In the genomic region with DNA sequence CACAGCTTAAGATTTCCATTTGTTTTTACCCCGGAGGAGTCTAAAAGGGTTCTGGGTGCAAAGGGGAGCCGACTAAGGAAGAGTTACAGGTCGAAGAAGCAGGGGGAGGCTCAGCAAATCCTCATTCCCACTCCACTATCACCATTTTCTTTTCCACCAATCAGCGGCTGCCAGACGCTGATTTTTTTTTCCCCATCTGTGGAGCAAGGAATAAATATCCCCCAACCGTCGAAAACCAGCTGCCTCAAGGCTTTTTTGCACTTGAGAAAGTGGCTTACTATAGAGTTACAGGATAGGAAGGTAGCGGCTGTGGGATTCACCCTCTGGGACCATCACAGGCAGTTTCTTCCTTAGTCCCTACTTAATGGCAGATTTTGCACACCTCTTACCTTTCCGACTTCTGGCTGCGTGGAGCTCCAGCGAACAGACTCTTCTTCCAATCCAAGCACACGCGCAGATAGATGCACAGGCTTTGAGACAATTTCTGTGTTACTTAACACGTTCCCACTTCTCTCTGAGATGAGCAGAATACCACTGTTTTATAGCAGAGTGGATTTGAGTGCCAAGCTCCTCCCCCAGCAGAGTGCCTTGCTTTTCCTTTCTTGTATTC, we compare ENCODE assay signal across 8 mouse cellular contexts. TPM values are rescaled to one million over a fixed set of nuclear protein-coding genes. Genes with fewer than 3 reads are reported as not detected.
DNase-seq lines count a peak whose midpoint lies in the region; ATAC-seq and TF ChIP-seq lines count a peak whose summit lies in the region.

A gene (minus strand): TSS at position 574 of the 610 bp plus-strand sequence.

- H3K36me3 ChIP-seq in ES-Bruce4 (ENCODE audit: control insufficient read depth, insufficient read depth, low read length, poor library complexity, severe bottlenecking): no peaks in the 10 kb centered on the region
- no peaks in the 10 kb centered on the region for H3K36me3 ChIP-seq in hindbrain, embryonic 12.5 days
- no peaks in the 10 kb centered on the region for H3K36me3 ChIP-seq in midbrain, embryonic 15.5 days (replicated peaks)
- H3K36me3 ChIP-seq in thymus, adult 2 months (ENCODE audit: control insufficient read depth, insufficient read depth, low read length): no peaks in the 10 kb centered on the region

- no peaks in the 10 kb centered on the region for H3K4me1 ChIP-seq in ES-Bruce4 (ENCODE audit: control insufficient read depth, insufficient read depth, low read length)
- peaks cover 7% of the 10 kb centered on the region; the same call in 1 of the 2 replicates for H3K4me1 ChIP-seq in hindbrain, embryonic 12.5 days
- peaks cover 11% of the 10 kb centered on the region for H3K4me1 ChIP-seq in midbrain, embryonic 15.5 days
- no peaks in the 10 kb centered on the region for H3K4me1 ChIP-seq in thymus, adult 2 months (replicated peaks; ENCODE audit: control insufficient read depth, insufficient read depth, low read length)

- peak within 1 kb of the TSS; percentile 29 for H3K4me3 ChIP-seq in ES-Bruce4 (ENCODE audit: low read depth, low read length)
- H3K4me3 ChIP-seq in hindbrain, embryonic 12.5 days: peak within 1 kb of the TSS; percentile 43
- H3K4me3 ChIP-seq in midbrain, embryonic 15.5 days: peak within 1 kb of the TSS; percentile 64
- H3K4me3 ChIP-seq in thymus, adult 2 months (ENCODE audit: control insufficient read depth, insufficient read depth, low read length): no peak within 1 kb of the TSS

- no peak for TF ChIP-seq EP300 in ES-Bruce4 (IDR thresholded peaks at IDR 0.05; ENCODE audit: insufficient read depth, low read depth, low read length)

- H3K27me3 ChIP-seq in ES-Bruce4 (ENCODE audit: control insufficient read depth, insufficient read depth, low read length, poor library complexity, severe bottlenecking): peaks cover 5% of the 10 kb centered on the region
- no peaks in the 10 kb centered on the region for H3K27me3 ChIP-seq in hindbrain, embryonic 12.5 days
- H3K27me3 ChIP-seq in midbrain, embryonic 15.5 days (replicated peaks): no peaks in the 10 kb centered on the region
- H3K27me3 ChIP-seq in thymus, adult 2 months (ENCODE audit: control insufficient read depth, insufficient read depth, low read length): no peaks in the 10 kb centered on the region; the same call in 1 of the 2 replicates

- peak within 1 kb of the TSS; percentile 93 for H3K4me2 ChIP-seq in hindbrain, embryonic 12.5 days (replicated peaks)
- peak within 1 kb of the TSS; percentile 84 for H3K4me2 ChIP-seq in midbrain, embryonic 15.5 days

- H3K9me3 ChIP-seq in ES-Bruce4 (replicated peaks; ENCODE audit: control insufficient read depth, insufficient read depth, low read length, poor library complexity, severe bottlenecking): no peaks in the 10 kb centered on the region
- H3K9me3 ChIP-seq in hindbrain, embryonic 12.5 days (replicated peaks): no peaks in the 10 kb centered on the region
- no peaks in the 10 kb centered on the region for H3K9me3 ChIP-seq in midbrain, embryonic 15.5 days

- 3% methylated on average over 14 of the region's 14 CpGs for WGBS in hindbrain, embryonic 12.5 days
- 1% methylated on average over 14 of the region's 14 CpGs for WGBS in midbrain, embryonic 15.5 days
- WGBS in thymus, adult 2 months: 5% methylated on average over 14 of the region's 14 CpGs

- peak; percentile 45 for ATAC-seq in erythroblast, adult 5-6 weeks (replicated peaks; ENCODE audit: low FRiP score, poor library complexity, severe bottlenecking)
- ATAC-seq in hindbrain, embryonic 12.5 days (ENCODE audit: low FRiP score): peak; percentile 73
- peak; percentile 81 for ATAC-seq in midbrain, embryonic 15.5 days (replicated peaks)

- no peak within 1 kb of the TSS for H3K27ac ChIP-seq in ES-Bruce4 (ENCODE audit: insufficient read depth, low read length)
- H3K27ac ChIP-seq in hindbrain, embryonic 12.5 days: peak within 1 kb of the TSS; percentile 68
- H3K27ac ChIP-seq in midbrain, embryonic 15.5 days: peak within 1 kb of the TSS; percentile 87
- no peak within 1 kb of the TSS for H3K27ac ChIP-seq in thymus, adult 2 months (ENCODE audit: control insufficient read depth, insufficient read depth, low read length)

- DNase-seq in adrenal gland, postnatal 4 days (ENCODE audit: low spot score in 2 of 2): no peak
- DNase-seq in left cerebral cortex, adult 8-10 months (ENCODE audit: low spot score in 2 of 2): peak; percentile 39 to 41
- DNase-seq in thymus, postnatal 0 days (ENCODE audit: low spot score): no peak
- no peak for DNase-seq in thymus, adult 2 months

- H3K9ac ChIP-seq in ES-Bruce4 (ENCODE audit: low read depth, poor library complexity, severe bottlenecking): 0 out of 2 replicates have a peak within 1 kb of the TSS, but pooled peaks have one; percentile 1
- H3K9ac ChIP-seq in hindbrain, embryonic 12.5 days: peak within 1 kb of the TSS; percentile 67
- H3K9ac ChIP-seq in midbrain, embryonic 15.5 days: peak within 1 kb of the TSS; percentile 60

- TF ChIP-seq CTCF in ES-Bruce4 (IDR thresholded peaks at IDR 0.05; ENCODE audit: low read depth, low read length): no peak
- TF ChIP-seq CTCF in thymus, adult 2 months (IDR thresholded peaks at IDR 0.05; ENCODE audit: borderline replicate concordance, control insufficient read depth, extremely low read depth, insufficient read depth, low read length, poor library complexity): no peak

- no peak for TF ChIP-seq POLR2A in ES-Bruce4 (IDR thresholded peaks at IDR 0.05; ENCODE audit: insufficient read depth, low read length)
- no peak for TF ChIP-seq POLR2A in thymus, adult 2 months (IDR thresholded peaks at IDR 0.05; ENCODE audit: control insufficient read depth, extremely low read depth, insufficient read depth, low read length, poor library complexity)

RNA-seq across cellular contexts. Expression of the gene that starts here (rescaled TPM):
- polyA plus RNA-seq in ES-Bruce4 (2011; ENCODE audit: insufficient read depth, insufficient read length, low read depth, missing spikeins): 0.70 TPM in 1 of 2 replicates, not detected in the other
- 10 to 100 TPM; 15.9 to 19.7 TPM for total RNA-seq in adrenal gland, postnatal 4 days (2021)
- 1,570 and 1,672 TPM in 2 replicates for total RNA-seq in erythroblast, adult 5-6 weeks (2015; ENCODE audit: low replicate concordance)
- total RNA-seq in erythroblast, adult 5-6 weeks (2017; ENCODE audit: low replicate concordance): 2,172 and 2,663 TPM in 2 replicates
- polyA plus RNA-seq in hindbrain, embryonic 12.5 days (2016; fragmentation: Nextera tagmentation; extraction: Ambion mirVana): 43.3 and 63.2 TPM in 2 replicates
- 100 to 1,000 TPM; 290 to 300 (median 294) TPM for total RNA-seq in left cerebral cortex, adult 8-10 months (2022)
- polyA plus RNA-seq in midbrain, embryonic 15.5 days (2015; fragmentation: Nextera tagmentation; extraction: Ambion mirVana): 197 and 211 TPM in 2 replicates
- polyA plus RNA-seq in thymus, postnatal 0 days (2015; fragmentation: Nextera tagmentation; extraction: Ambion mirVana): 3.1 and 4.4 TPM in 2 replicates
- 0.86 and 0.88 TPM in 2 replicates for polyA plus RNA-seq in thymus, adult 2 months (2012; rRNA removed)

Comparison
In these comparisons a context has a peak if more than half of its experiments do, and no peak if none do; other contexts are left out.
1. RNA of the gene that starts here (total RNA-seq): 1,570 to 2,663 TPM in erythroblast, adult 5-6 weeks and 290 to 300 TPM in left cerebral cortex, adult 8-10 months; 15.9 to 19.7 TPM in adrenal gland, postnatal 4 days; every median in the first group is over 10 times any median in the second.
2. RNA of the gene that starts here (total RNA-seq): 1,570 to 2,663 TPM in erythroblast, adult 5-6 weeks; 290 to 300 TPM in left cerebral cortex, adult 8-10 months; every median in the first group is over 4 times any median in the second.
3. H3K27ac ChIP-seq: peak in hindbrain, embryonic 12.5 days (single experiment) and midbrain, embryonic 15.5 days (single experiment); none in ES-Bruce4 (single experiment) and thymus, adult 2 months (single experiment).
4. H3K9ac ChIP-seq: peak in every context shown above with its lines; median percentile 67 in hindbrain, embryonic 12.5 days; 60 in midbrain, embryonic 15.5 days; 1 in ES-Bruce4.
5. DNase-seq: peak in left cerebral cortex, adult 8-10 months (2 of 2); none in adrenal gland, postnatal 4 days (0 of 2), thymus, postnatal 0 days (single experiment) and thymus, adult 2 months (single experiment).
6. Peak in every context shown above with its lines, with median percentiles within 50 percentile points of each other: ATAC-seq.